Mouse (Mus musculus): ENCODE results near the gene Olfr434.

DNA sequence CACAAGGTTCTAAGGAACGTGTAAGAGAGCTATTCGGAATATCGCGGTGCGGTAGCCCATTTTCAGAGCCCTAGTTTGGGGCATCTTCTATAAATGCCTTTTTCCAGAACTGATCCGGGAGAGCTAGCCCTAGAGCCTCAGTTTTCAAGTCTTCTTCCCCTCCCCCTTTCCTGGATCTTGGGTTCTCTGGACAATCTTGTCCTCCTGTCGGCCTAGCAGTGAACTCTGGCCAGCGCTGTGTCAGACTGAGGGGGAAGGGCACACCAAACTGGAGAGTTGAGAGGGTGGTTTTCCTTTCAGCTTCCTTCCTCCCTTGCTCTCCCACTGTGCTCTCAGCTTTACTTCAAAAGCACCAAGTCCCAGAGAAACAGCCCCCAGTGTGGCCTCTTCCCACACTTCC is 53.5 kb downstream of the Olfr434 start:
- TF ChIP-seq CTCF (IDR thresholded peaks at IDR 0.05; ENCODE audit: control insufficient read depth, insufficient read depth, insufficient read length) (no peak), MYOG (IDR thresholded peaks at IDR 0.05; ENCODE audit: control insufficient read depth, extremely low read depth, insufficient read length) (no peak)
